Mouse (Mus musculus) bone marrow macrophage, adult 2 months (primary cell): ENCODE measurements at regions not wholly inside any gene's neighbourhood (a gene's known extent, or its start where the extent isn't known, plus 50 kb on each side); places are given as distances from the start of the nearest gene placed in this dataset.

Experiments
- CTCF ChIP-seq: IDR thresholded peaks from 2 replicates; pipeline ENCODE4 v1.5.1; 2012; ENCODE audit warnings: low read depth, mild to moderate bottlenecking, low read length, moderate library complexity
- POLR2A ChIP-seq: IDR thresholded peaks from 2 replicates; pipeline ENCODE4 v1.6.1; 2012; ENCODE audit warnings: mild to moderate bottlenecking, low read depth, low read length, borderline replicate concordance

GRCm38 (mm10) chr10:111083861-111084260 lies 73.9 kb upstream of the Zdhhc17 start:
- no peak for TF ChIP-seq POLR2A
- no peak for TF ChIP-seq CTCF
